Mouse (Mus musculus) kidney, embryonic 15.5 days (tissue): ENCODE measurements around the gene Cd320. TPM values are rescaled to one million over a fixed set of nuclear protein-coding genes. Genes with fewer than 3 reads are reported as not detected.
A peak's percentile ranks its signal among the peaks of the same experiment; 100 is the strongest.
"Not testable (repeated sequence)": the region's sequence is repeated elsewhere in the genome, so short reads cannot be mapped to it uniquely, and the experiment has no call there.

Experiments
- ATAC-seq: fragments of 200-750 bp; cut with Nextera tagmentation; replicated peaks from 2 replicates; pipeline ENCODE4 v1.8.0; 2017; ENCODE audit warnings: moderate TSS enrichment; ENCODE audit not compliant: low FRiP score
- H3K27ac ChIP-seq: fragments of 300-500 bp; sonication (generic); 2 replicates; pipeline ENCODE4 v1.5.1; 2015; ENCODE audit warnings: mild to moderate bottlenecking, inconsistent platforms
- H3K27me3 ChIP-seq: fragments of 300-500 bp; sonication (generic); 2 replicates; pipeline ENCODE4 v1.6.1; 2015; ENCODE audit warnings: inconsistent platforms
- H3K36me3 ChIP-seq: fragments of 300-500 bp; sonication (generic); 2 replicates; pipeline ENCODE4 v1.6.1; 2015; ENCODE audit warnings: inconsistent platforms
- H3K4me1 ChIP-seq: fragments of 300-500 bp; sonication (generic); 2 replicates; pipeline ENCODE4 v1.6.1; 2015; ENCODE audit warnings: inconsistent platforms
- H3K4me2 ChIP-seq: fragments of 300-500 bp; sonication (generic); 2 replicates; pipeline ENCODE4 v1.6.1; 2015; ENCODE audit warnings: moderate library complexity, mild to moderate bottlenecking, inconsistent platforms
- H3K4me3 ChIP-seq: fragments of 300-500 bp; sonication (generic); replicated peaks from 2 replicates; pipeline ENCODE4 v1.5.1; 2015; ENCODE audit warnings: mild to moderate bottlenecking, inconsistent platforms
- H3K9ac ChIP-seq: fragments of 300-500 bp; sonication (generic); 2 replicates; pipeline ENCODE4 v1.6.1; 2015; ENCODE audit warnings: mild to moderate bottlenecking, inconsistent platforms
- H3K9me3 ChIP-seq: fragments of 300-500 bp; sonication (generic); replicated peaks from 2 replicates; pipeline ENCODE4 v1.6.1; 2016; ENCODE audit warnings: inconsistent platforms
- WGBS: fragments of 180-500 bp; shearing (Covaris S2); methylation state at CpG from one replicate; pipeline ENCODE4 v1.1.7; 2015; ENCODE audit warnings: mixed read lengths; 5-methylcytosine and 5-hydroxymethylcytosine counted together
- polyA plus RNA-seq: library from polyadenylated mRNA; unstranded; fragments of >200 nt; fragmentation: Nextera tagmentation; extraction: Ambion mirVana; gene quantifications from 2 replicates; pipeline ENCODE4 v1.2.1, GENCODE M21; 2015

Gene Cd320
- polyA plus RNA-seq, 1 experiment from 2014 or later, result 102 TPM

GRCm38 (mm10) chr17:33828892-33829291 lies 14.0 kb upstream of the Cd320 start:
- no peak overlapping the region for H3K4me2 ChIP-seq
- H3K9ac ChIP-seq, result no peak overlapping the region
- 68% methylated on average over 2 of the region's 2 CpGs for WGBS
- no peak overlapping the region for H3K4me3 ChIP-seq
- H3K9me3 ChIP-seq, result no peaks in the 10 kb centered on the region
- H3K27me3 ChIP-seq, result no peaks in the 10 kb centered on the region
- H3K36me3 ChIP-seq, result peaks cover 67% of the 10 kb centered on the region
- H3K27ac ChIP-seq, result no peak overlapping the region
- H3K4me1 ChIP-seq, result peaks cover 16% of the 10 kb centered on the region
- no peak for ATAC-seq

GRCm38 (mm10) chr17:33829561-33829960 lies 13.3 kb upstream of the Cd320 start:
- Histone ChIP-seq H3K9me3 (no peaks in the 10 kb centered on the region), H3K27me3 (no peaks in the 10 kb centered on the region), H3K27ac (no peak overlapping the region), H3K4me3 (no peak overlapping the region), H3K4me2 (no peak overlapping the region), H3K9ac (no peak overlapping the region), H3K4me1 (peaks cover 16% of the 10 kb centered on the region), H3K36me3 (peaks cover 73% of the 10 kb centered on the region)
- ATAC-seq, result no peak
- WGBS, result 90% methylated on average over 10 of the region's 10 CpGs

- Histone ChIP-seq H3K4me1 (peaks cover 14% of the 10 kb centered on the region), H3K27ac (no peak overlapping the region), H3K9me3 (no peaks in the 10 kb centered on the region), H3K9ac (peak overlapping the region; percentile 83), H3K4me3 (peak overlapping the region; percentile 97), H3K27me3 (no peaks in the 10 kb centered on the region), H3K4me2 (peak overlapping the region; percentile 85), H3K36me3 (peaks cover 35% of the 10 kb centered on the region)
- ATAC-seq, result no peak
- 48% methylated on average over 1 of the region's 1 CpGs for WGBS
Observed at GRCm38 (mm10) chr17:33844196-33844595, 1.3 kb downstream of the Cd320 start.

GRCm38 (mm10) chr17:33848139-33848538 lies 5.2 kb downstream of the Cd320 start:
- ATAC-seq, result no peak
- WGBS, result 68% methylated on average over 8 of the region's 8 CpGs

GRCm38 (mm10) chr17:33851331-33851730 lies 8.4 kb downstream of the Cd320 start:
- no peak overlapping the region for H3K4me2 ChIP-seq
- H3K36me3 ChIP-seq, result peaks cover 34% of the 10 kb centered on the region
- H3K4me3 ChIP-seq, result no peak overlapping the region
- ATAC-seq, result no peak
- 79% methylated on average over 1 of the region's 1 CpGs for WGBS
- no peak overlapping the region for H3K9ac ChIP-seq
- H3K27me3 ChIP-seq, result no peaks in the 10 kb centered on the region
- H3K27ac ChIP-seq, result no peak overlapping the region
- no peaks in the 10 kb centered on the region for H3K4me1 ChIP-seq
- H3K9me3 ChIP-seq, result no peaks in the 10 kb centered on the region

More at GRCm38 (mm10) chr17:33848139-33848538, 5.2 kb downstream of the Cd320 start:
- peaks cover 14% of the 10 kb centered on the region for H3K4me1 ChIP-seq
- no peak overlapping the region for H3K27ac ChIP-seq
- no peak overlapping the region for H3K9ac ChIP-seq
- peaks cover 34% of the 10 kb centered on the region for H3K36me3 ChIP-seq
- no peaks in the 10 kb centered on the region for H3K27me3 ChIP-seq
- H3K4me2 ChIP-seq, result no peak overlapping the region
- H3K4me3 ChIP-seq, result no peak overlapping the region
- no peaks in the 10 kb centered on the region for H3K9me3 ChIP-seq

- WGBS, result 71% methylated on average over 4 of the region's 4 CpGs
- ATAC-seq, result no peak
- H3K27me3 ChIP-seq, result no peaks in the 10 kb centered on the region
- no peak overlapping the region for H3K4me3 ChIP-seq
- H3K4me1 ChIP-seq, result no peaks in the 10 kb centered on the region
- no peaks in the 10 kb centered on the region for H3K9me3 ChIP-seq
- H3K9ac ChIP-seq, result no peak overlapping the region
- no peak overlapping the region for H3K27ac ChIP-seq
- H3K36me3 ChIP-seq, result no peaks in the 10 kb centered on the region
- H3K4me2 ChIP-seq, result no peak overlapping the region
Observed at GRCm38 (mm10) chr17:33857816-33858215, 14.9 kb downstream of the Cd320 start.

GRCm38 (mm10) chr17:33865330-33866030 lies 22.6 kb downstream of the Cd320 start:
- H3K4me3 ChIP-seq, result no peak overlapping the region
- no peaks in the 10 kb centered on the region for H3K4me1 ChIP-seq
- ATAC-seq, result no peak
- no peak overlapping the region for H3K4me2 ChIP-seq
- no peaks in the 10 kb centered on the region for H3K9me3 ChIP-seq
- WGBS, result 43% methylated on average over 7 of the region's 9 CpGs
- H3K27ac ChIP-seq, result no peak overlapping the region
- no peaks in the 10 kb centered on the region for H3K27me3 ChIP-seq
- no peaks in the 10 kb centered on the region for H3K36me3 ChIP-seq
- H3K9ac ChIP-seq, result no peak overlapping the region

GRCm38 (mm10) chr17:33873537-33873936 lies 30.6 kb downstream of the Cd320 start, which contains the start of gene Gm7029:
Gene Gm7029, plus strand, starts transcription at chr17:33873837.
- not testable (repeated sequence) for H3K9me3 ChIP-seq, H3K27ac ChIP-seq, H3K4me1 ChIP-seq, H3K4me3 ChIP-seq, H3K9ac ChIP-seq, H3K4me2 ChIP-seq, ATAC-seq, H3K27me3 ChIP-seq
- peaks cover 34% of the 10 kb centered on the region for H3K36me3 ChIP-seq
- 82% methylated on average over 7 of the region's 12 CpGs for WGBS

GRCm38 (mm10) chr17:33874411-33874810 lies 31.5 kb downstream of the Cd320 start:
- 85% methylated on average over 11 of the region's 11 CpGs for WGBS
- H3K4me3 ChIP-seq, result no peak overlapping the region
- no peak overlapping the region for H3K4me2 ChIP-seq
- H3K9me3 ChIP-seq, result no peaks in the 10 kb centered on the region
- ATAC-seq, result no peak
- H3K4me1 ChIP-seq, result no peaks in the 10 kb centered on the region
- peaks cover 43% of the 10 kb centered on the region for H3K36me3 ChIP-seq
- H3K9ac ChIP-seq, result no peak overlapping the region
- H3K27ac ChIP-seq, result no peak overlapping the region
- H3K27me3 ChIP-seq, result no peaks in the 10 kb centered on the region

GRCm38 (mm10) chr17:33875797-33876196 lies 32.9 kb downstream of the Cd320 start:
- H3K27ac ChIP-seq, H3K4me1 ChIP-seq, ATAC-seq, H3K9ac ChIP-seq, H3K4me3 ChIP-seq, H3K27me3 ChIP-seq, H3K4me2 ChIP-seq, H3K9me3 ChIP-seq: not testable (repeated sequence)
- WGBS, result 81% methylated on average over 5 of the region's 5 CpGs
- H3K36me3 ChIP-seq, result peaks cover 54% of the 10 kb centered on the region

GRCm38 (mm10) chr17:33884320-33884719 lies 41.4 kb downstream of the Cd320 start:
- H3K4me3 ChIP-seq, ATAC-seq: not testable (repeated sequence)
- 92% methylated on average over 10 of the region's 11 CpGs for WGBS

GRCm38 (mm10) chr17:33887802-33888201 lies 44.9 kb downstream of the Cd320 start:
- 70% methylated on average over 2 of the region's 2 CpGs for WGBS
- not testable (repeated sequence) for H3K27me3 ChIP-seq, H3K4me3 ChIP-seq, H3K27ac ChIP-seq, H3K9me3 ChIP-seq, H3K9ac ChIP-seq, ATAC-seq
- peaks cover 18% of the 10 kb centered on the region for H3K4me1 ChIP-seq
- peak overlapping the region; percentile 63; the same call in 1 of the 2 replicates for H3K4me2 ChIP-seq
- peaks cover 31% of the 10 kb centered on the region for H3K36me3 ChIP-seq

More at GRCm38 (mm10) chr17:33884320-33884719, 41.4 kb downstream of the Cd320 start:
- H3K27ac ChIP-seq, H3K9me3 ChIP-seq, H3K27me3 ChIP-seq, H3K4me2 ChIP-seq, H3K9ac ChIP-seq: not testable (repeated sequence)
- H3K4me1 ChIP-seq, result peaks cover 14% of the 10 kb centered on the region
- peaks cover 60% of the 10 kb centered on the region for H3K36me3 ChIP-seq

GRCm38 (mm10) chr17:33888230-33888629 lies 45.3 kb downstream of the Cd320 start:
- H3K9me3 ChIP-seq, H3K9ac ChIP-seq, H3K27me3 ChIP-seq, ATAC-seq, H3K27ac ChIP-seq: not testable (repeated sequence)
- 0 out of 2 replicates have a peak overlapping the region, but pooled peaks have one; percentile 7 for H3K4me3 ChIP-seq
- peak overlapping the region; percentile 63 for H3K4me2 ChIP-seq
- H3K36me3 ChIP-seq, result peaks cover 27% of the 10 kb centered on the region
- H3K4me1 ChIP-seq, result peaks cover 18% of the 10 kb centered on the region
